Mouse (Mus musculus): Measurements from ENCODE around the gene Arhgef18.

GRCm38 (mm10) chr8:3421507-3421906 is 28.7 kb downstream of the Arhgef18 start:
- TF ChIP-seq POLR2A (IDR thresholded peaks at IDR 0.05; ENCODE audit: insufficient read depth, low read length) = no peak
- TF ChIP-seq EP300 (IDR thresholded peaks at IDR 0.05; ENCODE audit: insufficient read depth, low read depth, low read length) = no peak
- no peak for TF ChIP-seq CTCF (IDR thresholded peaks at IDR 0.05; ENCODE audit: low read depth, low read length)
